Mouse (Mus musculus): ENCODE measurements around the gene Prkag3. TPM values are rescaled to one million over a fixed set of nuclear protein-coding genes. Genes with fewer than 3 reads are reported as not detected.

The Prkag3 gene
- polyA plus RNA-seq (2012): not detected in 2 replicates

- no peak for TF ChIP-seq GATA1 (IDR thresholded peaks at IDR 0.05; ENCODE audit: low read length)
Observed at GRCm38 (mm10) chr1:74748643-74749271, at the start of gene Prkag3. Gene Prkag3 (minus strand): TSS chr1:74749221.

- no peak for TF ChIP-seq GATA1 (IDR thresholded peaks at IDR 0.05; ENCODE audit: low read length)
Observed at GRCm38 (mm10) chr1:74797459-74797858, 48.4 kb upstream of the Prkag3 start.

GRCm38 (mm10) chr1:74795145-74795529 is 46.1 kb upstream of the Prkag3 start:
- no peak for TF ChIP-seq GATA1 (IDR thresholded peaks at IDR 0.05; ENCODE audit: low read length)

GRCm38 (mm10) chr1:74794487-74795144 is 45.6 kb upstream of the Prkag3 start:
- TF ChIP-seq GATA1 (IDR thresholded peaks at IDR 0.05; ENCODE audit: low read length): no peak

GRCm38 (mm10) chr1:74792831-74793660 is 44.0 kb upstream of the Prkag3 start:
- TF ChIP-seq GATA1 (IDR thresholded peaks at IDR 0.05; ENCODE audit: low read length): no peak

GRCm38 (mm10) chr1:74791249-74791648 is 42.2 kb upstream of the Prkag3 start, which contains the start of gene Wnt10a:
Gene Wnt10a (plus strand): TSS chr1:74791516.
- no peak for TF ChIP-seq GATA1 (IDR thresholded peaks at IDR 0.05; ENCODE audit: low read length)

GRCm38 (mm10) chr1:74790095-74790494 is 41.1 kb upstream of the Prkag3 start:
- TF ChIP-seq GATA1 (IDR thresholded peaks at IDR 0.05; ENCODE audit: low read length): no peak

GRCm38 (mm10) chr1:74788603-74789176 is 39.7 kb upstream of the Prkag3 start:
- TF ChIP-seq GATA1 (IDR thresholded peaks at IDR 0.05; ENCODE audit: low read length): no peak

GRCm38 (mm10) chr1:74787846-74788245 is 38.8 kb upstream of the Prkag3 start:
- no peak for TF ChIP-seq GATA1 (IDR thresholded peaks at IDR 0.05; ENCODE audit: low read length)

GRCm38 (mm10) chr1:74784041-74784759 is 35.2 kb upstream of the Prkag3 start:
- no peak for TF ChIP-seq GATA1 (IDR thresholded peaks at IDR 0.05; ENCODE audit: low read length)

- TF ChIP-seq GATA1 (IDR thresholded peaks at IDR 0.05; ENCODE audit: low read length): no peak
Observed at GRCm38 (mm10) chr1:74783554-74783953, 34.5 kb upstream of the Prkag3 start.

GRCm38 (mm10) chr1:74782045-74782444 is 33.0 kb upstream of the Prkag3 start:
- no peak for TF ChIP-seq GATA1 (IDR thresholded peaks at IDR 0.05; ENCODE audit: low read length)

- no peak for TF ChIP-seq GATA1 (IDR thresholded peaks at IDR 0.05; ENCODE audit: low read length)
Observed at GRCm38 (mm10) chr1:74778934-74779486, 30.0 kb upstream of the Prkag3 start.

GRCm38 (mm10) chr1:74775816-74776215 is 26.8 kb upstream of the Prkag3 start:
- no peak for TF ChIP-seq GATA1 (IDR thresholded peaks at IDR 0.05; ENCODE audit: low read length)

- no peak for TF ChIP-seq GATA1 (IDR thresholded peaks at IDR 0.05; ENCODE audit: low read length)
Observed at GRCm38 (mm10) chr1:74774062-74774461, 25.0 kb upstream of the Prkag3 start.

All from G1E-ER4 (cell line).